Mouse (Mus musculus) G1E (cell line): ENCODE measurements around the gene Carmil1.

Experiments
- CTCF ChIP-seq: IDR thresholded peaks from 2 replicates; pipeline ENCODE4 v1.5.1; 2012; ENCODE audit warnings: low read depth, low read length, inconsistent platforms, mixed read lengths
- GATA1 ChIP-seq: IDR thresholded peaks from 2 replicates; pipeline ENCODE4 v1.6.1; 2012; ENCODE audit warnings: borderline replicate concordance, low read length, inconsistent platforms, mixed read lengths
- GATA2 ChIP-seq: IDR thresholded peaks from 2 replicates; pipeline ENCODE4 v1.6.1; 2012; ENCODE audit warnings: low read depth, low read length, inconsistent platforms, borderline replicate concordance
- POLR2AphosphoS5 ChIP-seq: IDR thresholded peaks from 2 replicates; pipeline ENCODE4 v1.6.1; 2012; ENCODE audit warnings: low read depth, low read length, inconsistent platforms; ENCODE audit not compliant: insufficient replicate concordance
- TAL1 ChIP-seq: conservative IDR thresholded peaks from 2 replicates; pipeline ENCODE4 v1.6.1; 2012; ENCODE audit warnings: low read depth, low read length, inconsistent platforms, mixed read lengths

DNA sequence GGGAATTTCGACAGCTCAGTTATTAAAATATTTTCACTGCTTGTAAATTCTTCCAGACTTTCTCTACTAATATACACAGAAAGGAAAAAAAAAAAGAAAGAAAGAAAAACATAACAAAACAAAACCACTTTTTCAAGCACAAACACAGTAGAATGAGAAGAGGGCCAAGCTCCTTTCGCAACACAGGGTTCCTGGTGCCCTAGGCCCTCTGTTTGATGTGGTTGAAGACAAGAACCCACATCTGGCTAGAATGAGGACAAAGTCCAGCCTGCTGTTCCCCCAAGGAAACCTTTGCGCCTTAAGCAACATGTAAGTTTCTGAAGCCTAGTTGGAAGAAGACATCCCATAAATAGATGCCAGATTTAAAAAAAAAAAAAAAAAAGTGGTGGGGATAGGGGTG is 85.2 kb downstream of the Carmil1 start:
- TF ChIP-seq TAL1 (no peak), CTCF (no peak), GATA2 (no peak), POLR2AphosphoS5 (no peak), GATA1 (no peak)
